Mouse (Mus musculus): Measurements from ENCODE around the gene Sc5d. TPM values are rescaled to one million over a fixed set of nuclear protein-coding genes. Genes with fewer than 3 reads are reported as not detected.

The Sc5d gene
- 15.1 and 16.9 TPM in 2 replicates for polyA plus RNA-seq (2012; rRNA removed)

GRCm38 (mm10) chr9:42264145-42264544 lies at the start of gene Sc5d:
Sc5d (minus strand) TSS chr9:42264256.
- Histone ChIP-seq H3K4me3 (ENCODE audit: extremely low read depth, insufficient read depth, insufficient read length) (peak within 1 kb of the TSS; percentile 79), H3K27ac (ENCODE audit: insufficient read depth, low read length) (peak within 1 kb of the TSS; percentile 59; the same call in 1 of the 2 replicates), H3K27me3 (ENCODE audit: control insufficient read depth, insufficient read depth, low read length) (no peaks in the 10 kb centered on the region), H3K4me1 (ENCODE audit: control insufficient read depth, insufficient read depth, insufficient read length) (peaks cover 4% of the 10 kb centered on the region; the same call in 1 of the 2 replicates), H3K36me3 (ENCODE audit: control insufficient read depth, insufficient read depth, low read length) (peaks cover 3% of the 10 kb centered on the region)
- TF ChIP-seq POLR2A (IDR thresholded peaks at IDR 0.05; ENCODE audit: low read depth, low read length) = peak; percentile 63
- no peak for TF ChIP-seq CTCF (IDR thresholded peaks at IDR 0.05; ENCODE audit: extremely low read depth, insufficient read depth, insufficient read length, insufficient replicate concordance)
- peak; percentile 79 to 91 for DNase-seq (ENCODE audit: low read depth in 1 of 2, low spot score in 2 of 2)
- under 1% methylated on average over 49 of the region's 49 CpGs for WGBS

- Histone ChIP-seq H3K4me3 (ENCODE audit: extremely low read depth, insufficient read depth, insufficient read length) (no peak overlapping the region), H3K27me3 (ENCODE audit: control insufficient read depth, insufficient read depth, low read length) (no peaks in the 10 kb centered on the region), H3K27ac (ENCODE audit: insufficient read depth, low read length) (no peak overlapping the region), H3K36me3 (ENCODE audit: control insufficient read depth, insufficient read depth, low read length) (no peaks in the 10 kb centered on the region), H3K4me1 (ENCODE audit: control insufficient read depth, insufficient read depth, insufficient read length) (no peaks in the 10 kb centered on the region)
- no peak for DNase-seq (ENCODE audit: low read depth in 1 of 2, low spot score in 2 of 2)
- TF ChIP-seq POLR2A (IDR thresholded peaks at IDR 0.05; ENCODE audit: low read depth, low read length) (no peak), CTCF (IDR thresholded peaks at IDR 0.05; ENCODE audit: extremely low read depth, insufficient read depth, insufficient read length, insufficient replicate concordance) (no peak)
- WGBS = 89% methylated on average over 3 of the region's 3 CpGs
These were observed 47.3 kb upstream of the Sc5d start for GRCm38 (mm10) chr9:42311311-42311710.

- Histone ChIP-seq H3K36me3 (ENCODE audit: control insufficient read depth, insufficient read depth, low read length) (no peaks in the 10 kb centered on the region), H3K4me3 (ENCODE audit: extremely low read depth, insufficient read depth, insufficient read length) (no peak overlapping the region), H3K27me3 (ENCODE audit: control insufficient read depth, insufficient read depth, low read length) (no peaks in the 10 kb centered on the region), H3K4me1 (ENCODE audit: control insufficient read depth, insufficient read depth, insufficient read length) (no peaks in the 10 kb centered on the region), H3K27ac (ENCODE audit: insufficient read depth, low read length) (no peak overlapping the region)
- 83% methylated on average over 4 of the region's 4 CpGs for WGBS
- no peak for DNase-seq (ENCODE audit: low read depth in 1 of 2, low spot score in 2 of 2)
- TF ChIP-seq POLR2A (IDR thresholded peaks at IDR 0.05; ENCODE audit: low read depth, low read length) (no peak), CTCF (IDR thresholded peaks at IDR 0.05; ENCODE audit: extremely low read depth, insufficient read depth, insufficient read length, insufficient replicate concordance) (no peak)
These were observed 39.8 kb upstream of the Sc5d start for GRCm38 (mm10) chr9:42303894-42304293.

GRCm38 (mm10) chr9:42301082-42301633 lies 37.1 kb upstream of the Sc5d start:
- no peak for DNase-seq (ENCODE audit: low read depth in 1 of 2, low spot score in 2 of 2)
- no peaks in the 10 kb centered on the region for H3K27me3 ChIP-seq (ENCODE audit: control insufficient read depth, insufficient read depth, low read length)
- no peak overlapping the region for H3K4me3 ChIP-seq (ENCODE audit: extremely low read depth, insufficient read depth, insufficient read length)
- 85% methylated on average over 6 of the region's 6 CpGs for WGBS
- no peaks in the 10 kb centered on the region for H3K36me3 ChIP-seq (ENCODE audit: control insufficient read depth, insufficient read depth, low read length)
- no peaks in the 10 kb centered on the region for H3K4me1 ChIP-seq (ENCODE audit: control insufficient read depth, insufficient read depth, insufficient read length)
- H3K27ac ChIP-seq (ENCODE audit: insufficient read depth, low read length) = no peak overlapping the region
- no peak for TF ChIP-seq CTCF (IDR thresholded peaks at IDR 0.05; ENCODE audit: extremely low read depth, insufficient read depth, insufficient read length, insufficient replicate concordance)
- no peak for TF ChIP-seq POLR2A (IDR thresholded peaks at IDR 0.05; ENCODE audit: low read depth, low read length)

- DNase-seq (ENCODE audit: low read depth in 1 of 2, low spot score in 2 of 2) = no peak
- Histone ChIP-seq H3K4me3 (ENCODE audit: extremely low read depth, insufficient read depth, insufficient read length) (no peak overlapping the region), H3K36me3 (ENCODE audit: control insufficient read depth, insufficient read depth, low read length) (no peaks in the 10 kb centered on the region), H3K4me1 (ENCODE audit: control insufficient read depth, insufficient read depth, insufficient read length) (no peaks in the 10 kb centered on the region), H3K27me3 (ENCODE audit: control insufficient read depth, insufficient read depth, low read length) (no peaks in the 10 kb centered on the region), H3K27ac (ENCODE audit: insufficient read depth, low read length) (no peak overlapping the region)
- WGBS = 83% methylated on average over 10 of the region's 10 CpGs
- TF ChIP-seq POLR2A (IDR thresholded peaks at IDR 0.05; ENCODE audit: low read depth, low read length) (no peak), CTCF (IDR thresholded peaks at IDR 0.05; ENCODE audit: extremely low read depth, insufficient read depth, insufficient read length, insufficient replicate concordance) (no peak)
These were observed 32.4 kb upstream of the Sc5d start for GRCm38 (mm10) chr9:42296297-42296922.

GRCm38 (mm10) chr9:42294131-42294530 lies 30.1 kb upstream of the Sc5d start:
- DNase-seq (ENCODE audit: low read depth in 1 of 2, low spot score in 2 of 2) = no peak
- H3K27ac ChIP-seq (ENCODE audit: insufficient read depth, low read length) = no peak overlapping the region
- H3K4me3 ChIP-seq (ENCODE audit: extremely low read depth, insufficient read depth, insufficient read length) = no peak overlapping the region
- 69% methylated on average over 2 of the region's 2 CpGs for WGBS
- TF ChIP-seq CTCF (IDR thresholded peaks at IDR 0.05; ENCODE audit: extremely low read depth, insufficient read depth, insufficient read length, insufficient replicate concordance) (no peak), POLR2A (IDR thresholded peaks at IDR 0.05; ENCODE audit: low read depth, low read length) (no peak)
- no peaks in the 10 kb centered on the region for H3K36me3 ChIP-seq (ENCODE audit: control insufficient read depth, insufficient read depth, low read length)
- no peaks in the 10 kb centered on the region for H3K27me3 ChIP-seq (ENCODE audit: control insufficient read depth, insufficient read depth, low read length)
- H3K4me1 ChIP-seq (ENCODE audit: control insufficient read depth, insufficient read depth, insufficient read length) = no peaks in the 10 kb centered on the region

- Histone ChIP-seq H3K27me3 (ENCODE audit: control insufficient read depth, insufficient read depth, low read length) (no peaks in the 10 kb centered on the region), H3K27ac (ENCODE audit: insufficient read depth, low read length) (no peak overlapping the region), H3K4me1 (ENCODE audit: control insufficient read depth, insufficient read depth, insufficient read length) (no peaks in the 10 kb centered on the region), H3K36me3 (ENCODE audit: control insufficient read depth, insufficient read depth, low read length) (no peaks in the 10 kb centered on the region), H3K4me3 (ENCODE audit: extremely low read depth, insufficient read depth, insufficient read length) (no peak overlapping the region)
- WGBS = 80% methylated on average over 3 of the region's 3 CpGs
- DNase-seq (ENCODE audit: low read depth in 1 of 2, low spot score in 2 of 2) = no peak
- TF ChIP-seq CTCF (IDR thresholded peaks at IDR 0.05; ENCODE audit: extremely low read depth, insufficient read depth, insufficient read length, insufficient replicate concordance) (no peak), POLR2A (IDR thresholded peaks at IDR 0.05; ENCODE audit: low read depth, low read length) (no peak)
These were observed 29.5 kb upstream of the Sc5d start for GRCm38 (mm10) chr9:42293596-42293995.
